Mouse (Mus musculus) myocyte (in vitro differentiated cells): ENCODE data around the gene Mad1l1.

Experiments used
- MAX ChIP-seq: IDR thresholded peaks from one replicate; pipeline ENCODE4 v1.6.1; 2011; ENCODE audit warnings: low read depth, mild to moderate bottlenecking, control low read depth
- MYOD1 ChIP-seq, 3 experiments: IDR thresholded peaks; one replicate each; pipeline ENCODE4 v1.6.1; 2011; ENCODE audit warnings: control low read depth in 2 of 3, low read depth in 2 of 3, mild to moderate bottlenecking in 2 of 3, moderate library complexity in 1 of 3; ENCODE audit not compliant: insufficient read length in 2 of 3, control insufficient read depth in 1 of 3
- POLR2A ChIP-seq: IDR thresholded peaks from one replicate; pipeline ENCODE4 v1.6.1; 2011; ENCODE audit warnings: low read depth, mild to moderate bottlenecking, control low read depth, moderate library complexity; ENCODE audit not compliant: insufficient read length
- POLR2AphosphoS2 ChIP-seq: IDR thresholded peaks from one replicate; pipeline ENCODE4 v1.6.1; 2011; ENCODE audit warnings: low read depth, control low read depth; ENCODE audit not compliant: insufficient read length

GRCm38 (mm10) chr5:140115434-140116271 is 205.7 kb downstream of the Mad1l1 start:
- no peak for TF ChIP-seq POLR2AphosphoS2
- TF ChIP-seq MAX: no peak
- TF ChIP-seq POLR2A: no peak
- TF ChIP-seq MYOD1 (IDR thresholded peaks at IDR 0.05; ENCODE audit: control insufficient read depth in 1 of 3, insufficient read length in 2 of 3, low read depth in 2 of 3): no peak
